Mouse (Mus musculus) intestine, embryonic 14.5 days (tissue): ENCODE data around the gene Pcsk2. TPM values are rescaled to one million over a fixed set of nuclear protein-coding genes. Genes with fewer than 3 reads are reported as not detected.

Experiments
- ATAC-seq: fragments of 200-750 bp; cut with Nextera tagmentation; replicated peaks from 2 replicates; pipeline ENCODE4 v1.8.0; 2017; ENCODE audit warnings: low read depth, moderate number of reproducible peaks, moderate TSS enrichment, moderate library complexity; ENCODE audit not compliant: low FRiP score, low TSS enrichment
- DNase-seq: peaks from one replicate; pipeline ENCODE4 v3.0.0-alpha.2; 2018; ENCODE audit warnings: low spot score
- H3K27ac ChIP-seq: fragments of 300-500 bp; sonication (generic); 2 replicates; pipeline ENCODE4 v1.5.1; 2014; ENCODE audit warnings: low read depth, mild to moderate bottlenecking, control low read depth
- H3K27me3 ChIP-seq: fragments of 300-500 bp; sonication (generic); replicated peaks from 2 replicates; pipeline ENCODE4 v1.6.1; 2014; ENCODE audit warnings: low read length, control low read depth; ENCODE audit not compliant: control insufficient read depth, insufficient read depth
- H3K36me3 ChIP-seq: fragments of 300-500 bp; sonication (generic); 2 replicates; pipeline ENCODE4 v1.6.1; 2014; ENCODE audit warnings: low read length, control low read depth; ENCODE audit not compliant: control insufficient read depth, insufficient read depth
- H3K4me1 ChIP-seq: fragments of 300-500 bp; sonication (generic); replicated peaks from 2 replicates; pipeline ENCODE4 v1.6.1; 2014; ENCODE audit warnings: low read length, control low read depth, mixed read lengths; ENCODE audit not compliant: control insufficient read depth, insufficient read depth
- H3K4me2 ChIP-seq: fragments of 300-500 bp; sonication (generic); 2 replicates; pipeline ENCODE4 v1.6.1; 2014; ENCODE audit warnings: low read length
- H3K4me3 ChIP-seq: fragments of 300-500 bp; sonication (generic); 2 replicates; pipeline ENCODE4 v1.5.1; 2014; ENCODE audit warnings: low read depth, low read length, control low read depth, mixed read lengths
- H3K9ac ChIP-seq: fragments of 300-500 bp; sonication (generic); 2 replicates; pipeline ENCODE4 v1.6.1; 2014; ENCODE audit warnings: mild to moderate bottlenecking, low read length
- H3K9me3 ChIP-seq: fragments of 300-500 bp; sonication (generic); 2 replicates; pipeline ENCODE4 v1.6.1; 2016; ENCODE audit warnings: low read length, control low read depth; ENCODE audit not compliant: control insufficient read depth
- WGBS: fragments of 180-500 bp; shearing (Covaris S2); extraction: QIAGEN DNeasy Blood & Tissue Kit; methylation state at CpG from one replicate; pipeline ENCODE4 v1.1.7; 2014; 5-methylcytosine and 5-hydroxymethylcytosine counted together
- polyA plus RNA-seq: library from polyadenylated mRNA; unstranded; fragments of >200 nt; fragmentation: Nextera tagmentation; extraction: Ambion mirVana; gene quantifications from 2 replicates; pipeline ENCODE4 v1.2.1, GENCODE M21; 2014

The Pcsk2 gene
- polyA plus RNA-seq, 1 experiment from 2014 or later, result 1.7 TPM

- no peak for ATAC-seq
- WGBS, result 70% methylated on average over 3 of the region's 3 CpGs
Measured at GRCm38 (mm10) chr2:143613466-143613865, 67.5 kb downstream of the Pcsk2 start.

GRCm38 (mm10) chr2:143614775-143615174, 68.8 kb downstream of the Pcsk2 start:
- Histone ChIP-seq H3K4me3 (no peak overlapping the region), H3K36me3 (no peaks in the 10 kb centered on the region)

More at GRCm38 (mm10) chr2:143613466-143613865, 67.5 kb downstream of the Pcsk2 start:
- no peaks in the 10 kb centered on the region for H3K9me3 ChIP-seq
- H3K27me3 ChIP-seq, result no peaks in the 10 kb centered on the region
- H3K4me3 ChIP-seq, result no peak overlapping the region
- H3K9ac ChIP-seq, result no peak overlapping the region
- H3K4me1 ChIP-seq, result no peaks in the 10 kb centered on the region
- no peaks in the 10 kb centered on the region for H3K36me3 ChIP-seq
- no peak for DNase-seq
- H3K27ac ChIP-seq, result no peak overlapping the region
- H3K4me2 ChIP-seq, result no peak overlapping the region

GRCm38 (mm10) chr2:143620916-143621315, 75.0 kb downstream of the Pcsk2 start:
- Histone ChIP-seq H3K4me1 (no peaks in the 10 kb centered on the region), H3K4me3 (no peak overlapping the region), H3K9ac (no peak overlapping the region), H3K27ac (no peak overlapping the region), H3K4me2 (no peak overlapping the region), H3K9me3 (no peaks in the 10 kb centered on the region), H3K36me3 (no peaks in the 10 kb centered on the region), H3K27me3 (no peaks in the 10 kb centered on the region)
- ATAC-seq, result no peak
- no peak for DNase-seq
- WGBS, result 45% methylated on average over 3 of the region's 3 CpGs

More at GRCm38 (mm10) chr2:143614775-143615174, 68.8 kb downstream of the Pcsk2 start:
- 76% methylated on average over 5 of the region's 5 CpGs for WGBS
- no peak for DNase-seq
- no peaks in the 10 kb centered on the region for H3K9me3 ChIP-seq
- no peak overlapping the region for H3K4me2 ChIP-seq
- no peaks in the 10 kb centered on the region for H3K27me3 ChIP-seq
- H3K4me1 ChIP-seq, result no peaks in the 10 kb centered on the region
- no peak overlapping the region for H3K27ac ChIP-seq
- no peak overlapping the region for H3K9ac ChIP-seq
- no peak for ATAC-seq

DNA sequence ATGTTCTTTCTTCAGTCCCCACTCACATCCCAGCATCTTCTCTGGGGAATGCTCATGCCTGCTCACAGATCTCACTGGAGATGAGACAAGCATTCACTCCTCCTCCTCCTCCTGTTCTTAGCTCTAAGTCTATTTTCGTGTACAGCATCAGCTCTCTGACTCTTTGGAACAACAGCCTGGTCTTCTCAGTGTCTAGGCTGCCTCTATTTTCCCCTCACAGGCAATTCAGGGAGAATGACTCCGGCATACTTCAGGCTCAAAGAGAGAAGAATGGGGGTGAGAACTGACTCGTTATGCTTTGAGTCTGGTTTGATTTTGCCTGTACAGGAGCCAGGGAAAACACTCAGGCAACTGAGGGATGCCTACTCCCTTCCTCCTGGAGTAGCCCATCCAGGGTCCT, 78.0 kb downstream of the Pcsk2 start:
- Histone ChIP-seq H3K9ac (no peak overlapping the region), H3K4me3 (no peak overlapping the region), H3K4me2 (no peak overlapping the region), H3K27ac (no peak overlapping the region), H3K36me3 (no peaks in the 10 kb centered on the region), H3K27me3 (no peaks in the 10 kb centered on the region), H3K4me1 (no peaks in the 10 kb centered on the region), H3K9me3 (no peaks in the 10 kb centered on the region)
- ATAC-seq, result no peak
- WGBS, result 59% methylated on average over 3 of the region's 3 CpGs
- DNase-seq, result no peak

DNA sequence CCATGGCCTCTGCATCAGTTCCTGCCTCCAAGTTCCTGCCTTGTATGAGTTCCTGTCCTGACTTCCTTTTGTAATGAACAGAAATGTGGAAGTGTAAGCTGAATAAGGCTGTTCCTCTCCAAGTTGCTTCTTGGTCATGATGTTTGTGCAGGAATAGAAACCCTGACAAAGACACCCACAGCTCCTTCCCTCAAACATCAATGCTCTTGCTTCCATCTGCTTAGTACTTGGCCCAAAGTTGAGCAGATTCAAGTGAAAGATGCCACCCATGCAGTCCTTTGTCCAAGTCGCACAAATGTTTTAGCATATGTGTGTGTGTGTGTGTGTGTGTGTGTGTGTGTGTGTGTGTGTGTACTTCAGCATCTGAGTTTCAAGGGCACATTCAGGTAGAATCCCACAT, 97.3 kb downstream of the Pcsk2 start:
- ATAC-seq, result no peak
- 92% methylated on average over 1 of the region's 1 CpGs for WGBS

GRCm38 (mm10) chr2:143644374-143644773, 98.4 kb downstream of the Pcsk2 start:
- Histone ChIP-seq H3K27me3 (no peaks in the 10 kb centered on the region), H3K4me1 (no peaks in the 10 kb centered on the region), H3K9ac (no peak overlapping the region), H3K36me3 (no peaks in the 10 kb centered on the region), H3K27ac (no peak overlapping the region), H3K4me3 (no peak overlapping the region), H3K9me3 (no peaks in the 10 kb centered on the region), H3K4me2 (no peak overlapping the region)
- WGBS, result 84% methylated on average over 4 of the region's 4 CpGs
- DNase-seq (no peak), ATAC-seq (no peak)

More for the DNA sequence above, 97.3 kb downstream of the Pcsk2 start:
- no peak overlapping the region for H3K4me3 ChIP-seq
- no peaks in the 10 kb centered on the region for H3K36me3 ChIP-seq
- H3K27me3 ChIP-seq, result no peaks in the 10 kb centered on the region
- H3K4me1 ChIP-seq, result no peaks in the 10 kb centered on the region
- H3K4me2 ChIP-seq, result no peak overlapping the region
- H3K9ac ChIP-seq, result no peak overlapping the region
- no peaks in the 10 kb centered on the region for H3K9me3 ChIP-seq
- no peak for DNase-seq
- H3K27ac ChIP-seq, result no peak overlapping the region

DNA sequence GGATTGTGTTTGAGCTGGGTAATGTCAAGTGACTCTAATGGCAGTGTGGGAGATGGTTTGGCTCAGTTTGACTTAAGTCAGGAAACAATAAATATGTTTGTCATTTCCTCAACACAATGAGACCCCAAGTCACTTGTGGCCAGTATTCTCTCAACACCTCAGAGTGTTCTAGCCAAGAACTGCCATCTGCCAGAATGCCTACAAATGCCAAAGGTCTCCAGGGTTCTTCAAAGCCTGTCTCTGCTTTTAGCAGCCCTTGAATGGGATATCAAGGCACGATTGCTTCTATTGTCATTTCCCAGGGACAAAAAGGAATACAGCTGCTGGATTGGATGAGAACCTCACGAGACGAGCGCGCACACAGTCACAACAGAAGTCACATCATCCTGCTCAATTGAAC, 100.0 kb downstream of the Pcsk2 start:
- no peak overlapping the region for H3K9ac ChIP-seq
- no peak for ATAC-seq
- no peak overlapping the region for H3K27ac ChIP-seq
- WGBS, result 80% methylated on average over 5 of the region's 5 CpGs
- no peak overlapping the region for H3K4me3 ChIP-seq
- no peaks in the 10 kb centered on the region for H3K4me1 ChIP-seq
- H3K27me3 ChIP-seq, result no peaks in the 10 kb centered on the region
- no peaks in the 10 kb centered on the region for H3K9me3 ChIP-seq
- DNase-seq, result no peak
- no peak overlapping the region for H3K4me2 ChIP-seq
- no peaks in the 10 kb centered on the region for H3K36me3 ChIP-seq

DNA sequence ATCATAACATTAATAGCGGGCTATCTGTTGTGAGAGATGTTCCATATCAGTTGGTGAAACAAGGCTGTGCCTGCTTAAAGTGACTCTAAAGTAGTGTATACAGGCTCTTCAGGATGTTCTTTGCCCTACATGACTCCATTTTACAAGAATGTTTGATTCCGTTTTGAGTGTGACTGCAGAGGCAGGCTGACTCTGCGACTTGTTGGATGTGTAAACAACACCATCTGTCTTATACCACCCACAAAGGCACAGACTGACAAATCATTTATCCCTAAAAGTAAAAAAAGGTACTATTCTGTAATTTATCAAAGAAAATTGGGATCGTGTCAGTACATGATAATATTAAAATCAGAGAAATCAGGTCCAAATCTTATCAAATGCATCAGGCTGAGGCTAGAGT, 108.7 kb downstream of the Pcsk2 start:
- Histone ChIP-seq H3K4me2 (no peak overlapping the region), H3K9ac (no peak overlapping the region), H3K4me1 (no peaks in the 10 kb centered on the region), H3K4me3 (no peak overlapping the region), H3K36me3 (no peaks in the 10 kb centered on the region), H3K9me3 (no peaks in the 10 kb centered on the region), H3K27me3 (no peaks in the 10 kb centered on the region), H3K27ac (no peak overlapping the region)
- 70% methylated on average over 4 of the region's 4 CpGs for WGBS
- ATAC-seq (no peak), DNase-seq (no peak)

- DNase-seq, result no peak
- 61% methylated on average over 4 of the region's 4 CpGs for WGBS
- no peaks in the 10 kb centered on the region for H3K36me3 ChIP-seq
- no peak overlapping the region for H3K9ac ChIP-seq
- H3K27me3 ChIP-seq, result no peaks in the 10 kb centered on the region
- no peak overlapping the region for H3K27ac ChIP-seq
- no peak overlapping the region for H3K4me2 ChIP-seq
- no peak for ATAC-seq
- no peaks in the 10 kb centered on the region for H3K9me3 ChIP-seq
- H3K4me3 ChIP-seq, result no peak overlapping the region
- H3K4me1 ChIP-seq, result no peaks in the 10 kb centered on the region
Measured at GRCm38 (mm10) chr2:143656968-143657367, 111.0 kb downstream of the Pcsk2 start.
